Mouse (Mus musculus) cerebellum, postnatal 10 days (tissue): Measurements from ENCODE around the gene Map4k5.

ENCODE experiments used
- DNase-seq, 2 experiments: peaks; one replicate each; pipeline ENCODE4 v3.0.0; 2021; ENCODE audit warnings: mixed read lengths in 2 of 2

Gene Map4k5

DNA sequence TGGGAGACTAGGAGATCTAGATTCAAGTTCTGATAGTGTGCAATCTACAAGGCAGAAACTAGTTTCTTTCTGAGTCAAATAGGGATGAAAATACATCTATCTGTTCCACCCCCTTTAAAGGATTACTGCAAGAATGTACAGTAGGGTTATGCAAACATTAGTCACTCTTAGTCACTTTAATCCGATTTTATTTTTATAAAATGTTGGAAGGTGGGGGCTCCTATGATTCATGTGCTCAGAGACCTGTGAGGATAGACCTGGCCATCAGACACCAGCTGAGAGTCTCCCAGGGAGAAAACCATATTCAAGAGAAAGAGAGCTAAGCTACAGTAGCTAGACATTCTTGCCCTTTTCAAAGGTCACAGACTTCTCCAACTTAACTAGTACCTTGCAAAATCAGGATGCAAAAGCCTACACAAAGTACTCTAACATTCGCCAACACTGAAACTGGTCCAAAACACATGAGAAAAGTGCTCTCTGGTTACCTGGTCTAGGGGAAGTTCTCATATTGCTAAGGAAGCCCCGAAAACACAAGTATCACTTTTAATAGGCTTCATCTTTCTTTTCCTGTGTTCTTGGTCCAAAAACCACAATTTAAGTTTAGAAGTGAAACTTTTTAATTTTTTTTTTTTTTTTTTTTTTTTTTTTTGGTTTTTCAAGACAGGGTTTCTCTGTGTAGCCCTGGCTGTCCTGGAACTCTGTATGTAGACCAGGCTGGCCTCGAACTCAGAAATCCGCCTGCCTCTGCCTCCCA lies 7.7 kb downstream of the Map4k5 start:
- DNase-seq, result no peak

DNA sequence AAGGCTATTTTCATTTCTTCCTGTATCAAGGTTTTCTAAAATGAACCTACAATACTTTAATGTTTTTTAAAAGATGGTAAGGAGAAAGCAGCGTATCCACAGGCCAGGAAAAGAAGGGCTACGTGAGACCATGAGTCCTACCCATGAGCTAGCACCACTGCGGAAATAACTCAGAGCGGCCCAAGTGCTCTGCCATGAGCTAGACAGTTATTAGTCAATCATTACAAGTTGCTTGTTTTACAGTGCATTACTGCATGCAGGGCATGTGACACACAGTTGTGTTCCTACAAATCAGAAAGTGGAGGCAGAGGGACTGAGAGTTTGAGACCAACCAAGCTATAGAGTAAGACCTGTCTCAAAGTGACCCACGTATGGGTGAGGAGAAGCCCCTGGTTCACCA lies 8.9 kb downstream of the Map4k5 start:
- DNase-seq, result no peak

DNA sequence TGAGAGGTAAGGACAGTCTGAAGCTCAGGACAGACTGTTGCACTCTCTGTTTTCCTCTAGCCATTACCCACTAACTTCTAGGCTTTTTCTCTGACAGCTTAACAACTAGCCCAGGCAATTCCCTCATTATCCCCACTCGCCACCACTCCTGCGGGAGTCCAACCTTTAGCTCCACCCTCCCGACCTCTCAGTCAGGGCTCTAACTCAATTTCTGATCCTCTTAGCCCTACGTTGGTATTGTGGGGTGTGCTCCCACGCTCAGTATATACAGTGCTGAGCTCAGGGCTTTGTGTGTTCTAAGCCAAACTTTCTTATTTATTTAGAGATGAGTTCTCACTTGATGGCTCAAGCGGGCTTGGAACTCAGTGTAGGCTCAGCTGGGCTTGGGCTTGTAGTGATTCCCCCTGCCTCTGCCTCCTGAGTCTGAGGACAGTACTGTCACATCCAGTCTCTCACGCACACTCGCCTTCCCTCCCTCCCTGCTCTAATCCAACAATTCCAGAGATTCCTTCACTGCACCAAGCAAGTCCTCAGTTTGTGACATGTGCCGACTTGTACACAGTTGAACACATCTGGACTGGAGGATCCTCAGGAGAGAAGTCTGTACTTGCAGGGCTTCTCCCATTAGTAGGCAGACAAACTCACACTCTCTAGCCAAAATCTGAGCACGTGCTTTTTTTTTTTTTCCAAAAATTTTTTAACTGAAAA lies 11.6 kb downstream of the Map4k5 start:
- DNase-seq, result no peak

DNA sequence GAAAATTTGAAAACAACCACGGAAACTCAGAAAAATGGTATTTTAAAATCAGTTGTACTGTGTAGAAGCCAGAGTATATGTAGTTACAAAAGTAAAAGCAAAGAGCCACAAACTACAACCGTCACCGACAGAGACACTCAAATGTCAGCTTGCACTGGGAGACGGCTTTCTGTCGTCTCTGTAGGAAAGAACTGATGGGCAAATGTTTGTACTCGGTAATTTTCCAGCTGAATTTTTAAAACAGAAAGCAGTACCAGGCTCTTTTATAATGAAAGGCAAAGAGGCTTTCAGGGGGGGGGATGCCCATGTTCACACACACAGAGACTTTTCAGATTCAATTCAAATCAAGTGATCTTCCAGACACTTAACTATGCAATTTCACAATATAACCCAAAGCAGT lies 13.3 kb downstream of the Map4k5 start:
- DNase-seq, result no peak

DNA sequence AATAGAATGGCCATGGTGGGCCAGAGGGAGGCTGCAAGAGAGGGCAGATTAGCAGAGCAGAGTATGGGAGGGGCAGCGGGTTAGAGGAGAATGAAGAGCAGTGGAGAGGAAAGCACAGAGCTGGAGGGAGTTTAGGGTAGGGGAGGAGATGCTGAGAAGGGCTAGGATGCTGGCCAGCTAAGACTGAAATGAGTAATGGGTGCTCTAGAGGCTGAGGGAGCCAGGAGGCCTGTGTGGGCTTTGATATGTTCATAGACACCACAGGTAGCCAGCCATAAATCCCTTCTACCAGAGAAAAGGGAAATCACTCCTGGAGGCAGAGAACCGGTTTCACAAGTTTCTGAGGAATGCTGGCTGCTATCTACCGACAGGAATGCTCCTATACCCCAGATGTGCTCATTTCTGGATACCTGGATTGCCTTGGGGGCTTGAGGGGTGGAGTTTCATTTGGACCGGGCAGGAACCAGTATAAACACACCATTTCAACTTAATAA lies 13.8 kb downstream of the Map4k5 start:
- DNase-seq, result peak in 1 of 2 experiments; percentile 24

DNA sequence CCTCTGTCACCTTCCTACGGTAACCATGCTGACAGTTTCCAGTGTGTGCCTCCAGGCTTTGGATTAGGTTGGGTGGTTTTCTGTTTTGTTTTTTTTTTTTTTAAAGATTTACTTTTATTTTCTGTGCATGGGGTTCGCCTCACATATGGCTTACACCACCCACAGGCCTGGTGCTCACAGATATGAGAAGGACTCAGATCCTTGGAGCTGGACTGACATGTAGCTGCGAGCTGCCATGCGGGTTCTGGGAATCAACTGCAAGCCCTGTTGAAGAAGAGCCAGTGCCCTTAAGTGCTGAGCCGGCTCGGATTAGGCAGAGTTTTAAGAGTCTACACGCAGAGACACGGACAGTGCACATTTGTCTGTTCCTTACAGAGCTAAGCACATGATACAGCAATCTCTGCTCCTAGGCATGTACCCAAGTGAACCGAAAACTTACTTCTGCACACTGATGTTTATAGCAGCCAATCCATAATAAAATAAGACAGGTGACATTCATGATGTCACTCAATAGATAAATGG lies 15.1 kb downstream of the Map4k5 start:
- DNase-seq, result peak in 1 of 2 experiments; percentile 18

DNA sequence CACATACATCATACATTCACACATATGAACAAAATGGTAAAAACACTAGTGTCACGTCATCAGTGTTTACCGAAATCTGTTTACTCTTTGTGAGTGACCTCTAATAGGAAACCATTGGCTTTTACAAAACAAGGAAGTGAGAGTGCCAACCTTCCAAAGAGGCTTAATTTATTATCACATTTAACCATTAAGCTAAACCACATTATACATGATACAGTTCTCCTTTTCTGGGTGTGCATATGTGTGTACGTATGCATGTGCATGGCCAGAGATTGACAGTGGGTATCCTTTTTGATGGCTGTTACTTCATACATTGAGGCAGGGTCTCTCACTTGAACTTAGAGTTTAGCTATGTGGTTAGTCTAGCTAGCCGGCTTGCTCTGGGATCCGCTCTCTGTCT lies 21.4 kb downstream of the Map4k5 start:
- no peak for DNase-seq

DNA sequence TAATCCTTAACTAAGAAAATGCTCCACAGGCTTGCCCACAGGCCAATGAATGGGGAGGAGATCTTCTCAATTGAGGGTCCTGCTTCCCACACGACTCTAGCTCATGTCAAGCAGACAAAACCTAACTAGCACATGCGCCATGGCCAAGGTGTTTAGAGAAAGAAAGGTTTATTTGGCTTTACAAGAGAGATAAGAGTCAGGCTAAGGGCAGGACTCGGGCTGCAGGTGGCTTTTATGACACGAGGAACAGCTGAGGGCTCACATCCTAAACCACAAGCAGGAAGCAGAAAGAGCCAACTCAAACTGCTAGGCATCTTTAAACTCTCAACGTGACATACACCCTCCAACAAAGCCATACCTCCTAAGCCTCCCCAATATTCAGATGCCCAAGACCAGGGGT lies 25.7 kb downstream of the Map4k5 start:
- DNase-seq, result no peak

DNA sequence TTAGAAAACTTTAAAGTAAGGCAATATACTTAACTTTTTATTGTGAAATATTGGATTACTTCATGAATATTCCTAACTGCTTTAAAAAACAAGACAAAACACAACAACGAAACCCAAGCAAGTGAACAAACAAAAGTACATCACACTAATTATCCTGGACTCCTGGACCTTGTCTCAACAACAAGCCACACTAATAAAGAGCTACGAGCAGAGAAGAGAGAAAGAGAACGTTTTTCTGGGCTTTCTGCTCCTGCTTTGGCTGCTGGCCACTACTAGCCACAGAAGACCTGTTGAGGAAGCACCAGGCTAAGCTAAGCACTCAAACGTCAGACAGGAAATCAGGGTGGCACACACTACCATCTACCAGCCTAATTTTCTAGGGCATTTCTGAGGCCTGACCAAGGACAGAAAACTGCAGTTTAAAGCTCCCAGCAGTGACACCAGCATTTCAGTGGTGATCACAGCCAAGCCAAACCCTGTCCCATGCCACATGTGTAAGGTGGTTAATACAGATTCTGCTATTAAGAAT lies 28.8 kb downstream of the Map4k5 start:
- DNase-seq, result no peak

DNA sequence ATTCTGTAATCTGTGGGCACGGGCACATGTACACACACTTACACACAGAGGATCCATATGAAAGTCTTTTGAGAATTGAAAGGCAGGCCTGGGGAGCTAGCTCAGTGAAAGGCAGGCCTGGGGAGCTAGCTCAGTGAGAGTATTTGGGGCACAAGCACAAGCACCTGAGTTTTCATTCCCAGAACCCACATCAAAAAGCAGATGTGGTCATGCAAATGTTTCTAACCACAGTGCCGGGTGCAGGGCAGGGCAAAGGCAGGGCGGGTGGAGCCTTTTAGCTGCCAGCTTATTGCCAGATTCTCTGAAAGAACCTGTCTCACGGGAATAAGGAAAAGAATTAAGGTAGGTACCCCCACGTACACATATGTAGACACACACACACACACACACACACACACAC lies 29.5 kb downstream of the Map4k5 start:
- no peak for DNase-seq

DNA sequence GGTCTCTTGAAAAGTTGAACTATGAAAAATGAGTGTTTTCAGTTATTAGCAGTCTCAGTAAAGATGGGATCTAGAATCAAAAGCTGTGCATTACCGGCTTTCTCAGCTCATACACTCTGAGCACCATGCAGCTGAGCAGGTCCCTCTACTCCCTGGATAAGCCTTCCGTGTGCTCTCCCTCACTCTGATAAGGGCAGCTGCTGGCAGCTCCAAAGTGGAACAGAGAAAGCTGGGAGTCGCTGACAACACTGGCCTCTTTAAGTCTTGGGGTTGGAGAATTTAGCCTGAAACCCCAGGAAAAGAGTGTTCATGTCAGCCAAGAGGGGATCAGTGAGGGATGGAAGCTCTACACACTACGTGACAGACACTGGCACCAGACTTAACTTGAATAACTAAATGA lies 34.2 kb downstream of the Map4k5 start:
- DNase-seq, result no peak

DNA sequence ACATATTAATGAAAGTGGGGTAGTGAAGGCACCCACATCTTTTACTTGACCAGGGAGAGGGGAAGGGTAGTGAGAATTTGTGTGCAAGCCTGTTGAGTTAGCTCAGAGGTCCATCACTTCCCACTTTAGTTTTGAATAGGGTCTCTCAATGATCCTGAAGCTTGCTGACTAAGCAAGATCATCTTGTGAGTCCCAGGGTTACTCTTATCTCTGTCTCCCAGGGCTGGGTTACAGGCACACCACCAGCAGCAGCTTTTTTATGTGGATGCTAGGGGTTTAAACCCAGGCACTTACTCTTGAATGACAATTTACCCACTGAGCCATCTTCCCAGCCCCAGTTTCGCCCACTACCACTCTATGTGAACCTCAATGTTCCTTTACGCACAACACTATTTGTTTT lies 35.4 kb downstream of the Map4k5 start:
- no peak for DNase-seq

DNA sequence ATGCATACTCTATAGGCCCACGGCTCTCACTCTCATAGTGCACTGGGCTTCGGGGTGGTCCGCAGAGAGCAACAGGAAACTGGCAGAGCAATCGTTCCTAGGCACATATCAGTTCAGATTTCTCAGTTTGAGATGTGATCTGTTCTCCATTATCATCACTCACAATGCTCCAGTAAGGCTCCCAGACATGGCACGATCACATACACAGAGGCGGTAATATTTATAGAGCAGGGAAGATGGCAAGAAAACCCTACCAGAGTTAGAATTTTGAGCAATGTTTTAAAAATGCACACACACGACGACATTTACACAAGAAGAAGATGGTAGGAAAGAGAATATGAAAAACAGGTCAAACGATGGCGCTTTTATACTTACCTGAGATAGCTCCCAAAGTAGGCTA lies 36.6 kb downstream of the Map4k5 start:
- no peak for DNase-seq

DNA sequence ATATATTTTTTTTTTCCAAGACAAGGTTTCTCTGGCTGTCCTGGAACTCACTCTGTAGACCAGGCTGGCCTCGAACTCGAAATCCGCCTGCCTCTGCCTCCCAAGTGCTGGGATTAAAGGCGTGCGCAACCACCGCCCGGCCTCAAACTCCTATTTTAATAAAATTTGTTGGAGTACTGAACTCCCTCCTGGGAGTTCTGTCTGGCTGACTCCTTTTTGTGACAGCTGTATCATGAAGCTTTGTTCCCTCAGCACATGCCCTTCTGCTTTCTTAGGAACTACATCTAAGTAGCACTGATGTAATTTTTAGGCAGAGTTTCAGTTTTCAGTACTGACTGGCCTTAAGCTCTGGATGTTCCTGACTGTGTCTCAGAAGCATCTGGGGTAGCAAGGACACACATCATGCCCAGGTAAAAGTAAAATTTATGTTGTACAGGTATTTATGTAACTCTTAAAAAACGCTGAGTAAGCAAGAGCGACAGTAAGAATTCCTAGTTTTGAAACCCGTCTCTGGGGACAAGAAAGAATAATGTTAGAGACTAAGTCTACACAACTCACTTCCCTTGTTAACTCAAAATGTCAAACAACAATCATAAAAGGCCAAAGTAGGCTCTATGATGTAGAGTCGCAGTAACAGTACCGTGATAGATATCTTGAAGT lies 37.2 kb downstream of the Map4k5 start:
- no peak for DNase-seq

DNA sequence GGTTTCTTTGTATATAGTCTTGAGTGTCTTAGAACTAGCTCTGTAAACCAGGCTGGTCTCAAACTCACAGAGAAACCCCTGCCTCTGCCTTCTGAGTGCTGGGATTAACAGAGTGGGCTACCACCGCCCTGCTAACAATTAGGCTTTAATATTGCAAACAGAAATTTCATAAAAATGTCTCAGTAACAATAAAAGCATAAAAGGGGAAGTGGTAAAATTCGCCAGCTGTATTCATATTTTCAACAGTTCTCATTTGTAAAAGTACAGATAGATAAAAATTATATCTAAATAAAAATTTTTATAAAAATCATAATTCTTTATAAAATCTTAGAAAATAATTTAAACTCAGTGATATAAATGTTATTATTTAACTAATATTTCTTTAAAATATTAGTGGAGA lies 39.1 kb downstream of the Map4k5 start:
- no peak for DNase-seq

DNA sequence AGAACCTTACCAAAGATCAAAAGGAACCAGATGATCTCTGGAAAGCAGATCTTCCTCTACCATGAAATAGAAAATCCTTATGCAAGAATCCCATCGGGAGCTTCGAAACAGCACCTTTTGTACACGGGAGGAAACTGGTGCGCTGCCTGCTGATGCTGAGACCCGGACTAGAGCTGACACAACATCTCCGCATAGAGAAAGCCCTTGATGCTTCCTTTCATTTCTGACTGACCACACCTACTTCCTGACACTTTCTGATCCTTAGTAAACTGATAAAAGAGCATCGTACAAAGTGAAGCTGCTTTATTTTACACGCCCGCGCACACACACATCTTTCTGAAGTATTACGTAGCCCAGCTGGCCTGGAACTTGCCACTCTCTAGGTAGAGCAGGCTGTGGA lies 39.6 kb downstream of the Map4k5 start:
- DNase-seq, result no peak

DNA sequence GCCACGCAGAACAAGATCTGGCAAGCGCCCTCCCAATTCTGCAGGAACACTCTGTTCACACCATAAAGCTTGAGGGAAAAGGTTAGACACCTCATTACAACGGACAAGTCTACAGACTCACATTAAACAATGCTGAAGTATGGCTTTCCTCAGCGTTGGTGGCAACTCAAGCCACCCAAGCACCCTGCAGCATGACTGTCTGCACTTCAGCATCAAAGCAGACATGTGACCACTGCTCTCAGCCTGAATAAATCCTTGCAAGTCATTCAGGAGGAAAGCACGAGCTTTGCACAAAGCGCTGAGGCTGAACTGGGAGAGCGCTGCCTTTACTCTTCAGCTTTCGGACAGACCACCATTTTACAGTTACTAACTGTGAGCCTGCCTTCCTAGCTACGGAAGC lies 40.7 kb downstream of the Map4k5 start:
- DNase-seq, result no peak

DNA sequence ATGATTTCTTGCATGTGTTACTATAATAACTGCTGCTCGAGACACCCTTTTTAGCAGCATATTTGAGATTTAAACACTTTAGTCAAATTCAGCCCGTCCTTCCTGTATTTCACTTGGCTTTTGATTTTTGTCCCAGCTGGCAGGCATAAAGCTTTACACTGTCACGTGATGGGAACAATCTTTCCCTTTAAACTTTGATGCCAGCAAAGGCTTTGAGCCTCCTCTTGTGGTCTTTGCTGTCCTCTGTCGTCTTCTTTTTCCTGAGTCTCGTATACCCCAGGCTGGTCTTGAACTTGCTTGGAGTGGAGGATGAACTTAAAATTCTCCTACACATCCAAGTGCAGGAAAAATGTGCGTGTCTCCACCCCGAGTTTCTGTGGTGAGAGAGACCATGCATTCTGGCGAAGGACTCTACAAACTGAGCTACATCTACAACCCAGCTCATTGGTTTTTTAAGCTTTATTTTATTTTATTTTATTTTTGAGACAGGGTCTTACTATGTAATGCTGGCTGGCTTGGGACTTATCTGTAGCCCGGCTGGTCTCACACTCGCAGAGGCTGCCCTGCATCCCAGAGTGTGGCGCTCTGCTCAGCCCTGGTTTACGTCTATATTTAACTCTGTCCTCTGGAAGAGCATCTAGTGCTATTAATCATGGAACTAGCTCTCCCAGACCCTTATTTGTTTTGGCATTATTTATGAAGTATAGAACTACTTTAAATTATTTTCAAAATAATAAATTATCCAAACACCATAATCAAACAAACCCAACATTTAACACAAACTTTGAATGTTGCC lies 44.7 kb downstream of the Map4k5 start:
- no peak for DNase-seq

DNA sequence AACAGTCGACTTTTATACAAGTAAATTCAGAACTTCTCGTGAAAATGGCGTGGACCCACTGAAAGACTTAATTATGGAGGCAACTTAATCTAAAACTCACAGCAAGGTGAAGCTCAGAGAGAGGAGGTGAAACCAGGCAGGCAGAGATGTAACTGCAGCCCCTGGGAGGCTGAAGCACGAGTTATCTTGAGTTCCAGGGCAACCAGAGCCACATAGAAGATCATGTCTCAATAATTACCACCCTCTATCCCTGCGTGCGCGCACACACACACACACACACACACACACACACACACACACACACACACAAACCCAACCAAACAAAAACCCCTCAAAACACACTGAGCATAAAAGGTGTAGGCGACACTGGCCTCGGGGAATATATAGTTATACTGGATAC lies 46.5 kb downstream of the Map4k5 start:
- DNase-seq, result no peak

DNA sequence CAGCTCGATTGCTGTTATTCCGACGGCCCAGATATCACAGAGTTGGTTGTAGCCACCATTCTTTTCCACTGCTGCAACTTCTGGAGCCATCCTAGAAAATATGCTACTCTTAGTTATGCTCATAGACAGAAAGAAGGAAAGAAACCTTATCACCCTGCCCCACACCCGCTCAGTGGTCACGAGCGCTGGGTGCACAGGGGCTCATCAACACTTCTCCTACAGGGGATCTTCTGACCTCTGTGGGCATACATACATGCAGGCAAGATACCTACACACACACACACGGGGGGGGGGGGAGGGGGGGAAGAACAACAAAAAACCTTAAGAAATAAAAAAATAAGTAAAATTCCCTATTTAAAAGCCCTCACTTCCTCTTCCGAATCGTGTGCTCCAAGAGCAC lies 47.3 kb downstream of the Map4k5 start:
- no peak for DNase-seq

DNA sequence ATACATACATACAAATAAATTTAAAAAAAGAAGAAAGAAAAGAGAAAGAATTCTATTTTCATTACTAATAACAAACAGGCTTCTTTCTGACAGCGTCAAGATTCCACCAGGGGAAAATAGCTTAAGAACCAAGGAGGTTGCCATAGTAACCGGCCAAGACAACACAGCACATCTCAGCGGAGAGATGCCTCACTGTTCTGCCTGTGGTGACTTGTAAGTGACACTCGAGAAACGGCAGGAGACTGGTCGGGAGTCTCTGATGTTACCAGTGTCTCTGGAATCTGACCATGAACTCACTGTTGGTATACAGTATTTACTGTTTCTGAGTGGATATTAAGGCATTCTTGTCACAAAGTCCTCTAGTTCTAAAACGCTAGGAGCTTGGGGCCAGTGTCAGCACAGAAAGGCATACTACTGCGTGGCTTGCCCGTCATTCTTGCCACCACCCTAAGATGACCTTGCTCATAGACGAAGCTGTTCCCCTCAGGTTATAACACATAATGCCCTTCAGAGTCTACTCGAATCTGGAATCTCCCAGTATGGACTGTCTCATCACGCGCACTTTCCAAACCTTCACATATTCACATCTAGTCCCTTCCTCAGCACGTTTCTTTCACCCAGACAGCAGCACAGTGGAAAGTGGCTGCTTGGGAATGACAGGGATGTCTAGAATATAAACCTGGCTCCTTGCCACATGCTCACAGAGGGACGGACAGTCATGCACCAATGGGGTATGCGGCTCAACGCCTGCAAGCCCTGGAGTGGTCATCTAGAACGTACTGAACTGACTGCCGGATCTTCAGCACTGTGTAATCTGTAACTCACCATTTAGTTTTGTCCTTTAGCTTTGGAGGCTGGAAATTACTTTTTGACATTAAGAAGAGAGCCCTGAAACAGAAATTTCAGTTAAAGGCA lies 49.2 kb downstream of the Map4k5 start:
- DNase-seq, result peak; percentile 18 to 23
